Mouse (Mus musculus) CH12.LX (cell line): ENCODE data around the gene Oxct1. TPM values are rescaled to one million over a fixed set of nuclear protein-coding genes. Genes with fewer than 3 reads are reported as not detected.

Experiments
- DNase-seq: peaks from one replicate; pipeline ENCODE4 v3.0.0-alpha.2; 2013; ENCODE audit errors: extremely low read depth
- H3K27ac ChIP-seq: 2 replicates; pipeline ENCODE4 v1.5.1; 2012; ENCODE audit warnings: low read depth, mild to moderate bottlenecking, control low read depth, moderate library complexity; ENCODE audit not compliant: insufficient read depth
- H3K27me3 ChIP-seq: replicated peaks from 2 replicates; pipeline ENCODE3; 2012; ENCODE audit warnings: inconsistent platforms
- H3K36me3 ChIP-seq, 2 experiments: replicated peaks in 1 of 2; 2 replicates each; pipeline versions ENCODE3 to v1.6.1; 2012; ENCODE audit warnings: inconsistent platforms in 1 of 2, low read length in 1 of 2, mild to moderate bottlenecking in 1 of 2, mixed read lengths in 1 of 2, moderate library complexity in 1 of 2; ENCODE audit not compliant: control insufficient read depth in 1 of 2, insufficient read depth in 1 of 2
- H3K4me1 ChIP-seq, 2 experiments: 2 replicates each; pipeline ENCODE4 v1.6.1; 2012; ENCODE audit warnings: inconsistent platforms in 1 of 2, moderate library complexity in 1 of 2; ENCODE audit not compliant: insufficient read depth in 2 of 2, control insufficient read depth in 1 of 2
- H3K4me2 ChIP-seq: 2 replicates; pipeline ENCODE4 v1.6.1; 2012; ENCODE audit warnings: low read depth, mild to moderate bottlenecking, control low read depth; ENCODE audit not compliant: poor library complexity, insufficient read depth, severe bottlenecking
- H3K4me3 ChIP-seq, 3 experiments: fragments of 150-350 bp in 1 of 3; sonication (generic) in 1 of 3; replicated peaks in 1 of 3; 2 replicates each; pipeline versions ENCODE3 to v1.5.1; 2011 to 2012; ENCODE audit warnings: low read depth in 2 of 3, low read length in 2 of 3, mild to moderate bottlenecking in 2 of 3, moderate library complexity in 2 of 3, control low read depth in 1 of 3, improper control_type of control experiment in 1 of 3, inconsistent platforms in 1 of 3, mixed read lengths in 1 of 3; ENCODE audit not compliant: poor library complexity in 1 of 3
- H3K79me2 ChIP-seq: replicated peaks from 2 replicates; pipeline ENCODE4 v1.6.1; 2012; ENCODE audit warnings: mild to moderate bottlenecking, moderate library complexity; ENCODE audit not compliant: control insufficient read depth, poor library complexity, insufficient read depth, severe bottlenecking; ENCODE audit errors: extremely low read depth
- H3K9ac ChIP-seq: 2 replicates; pipeline ENCODE4 v1.6.1; 2012; ENCODE audit warnings: low read depth, mild to moderate bottlenecking, control low read depth, moderate library complexity; ENCODE audit not compliant: insufficient read depth
- H3K9me3 ChIP-seq: replicated peaks from 2 replicates; pipeline ENCODE3; 2012; ENCODE audit warnings: low read length, inconsistent platforms, mixed read lengths
- BHLHE40 ChIP-seq: IDR thresholded peaks from 2 replicates; pipeline ENCODE4 v1.6.1; 2011; ENCODE audit warnings: mild to moderate bottlenecking, low read depth, low read length, improper control_type of control experiment
- CHD1 ChIP-seq: IDR thresholded peaks from 2 replicates; pipeline ENCODE4 v1.6.1; 2012; ENCODE audit warnings: low read depth, low read length, improper control_type of control experiment, inconsistent platforms
- CHD2 ChIP-seq: IDR thresholded peaks from 2 replicates; pipeline ENCODE4 v1.6.1; 2011; ENCODE audit warnings: low read length, improper control_type of control experiment
- CTCF ChIP-seq, 2 experiments: IDR thresholded peaks in 1 of 2; conservative IDR thresholded peaks in 1 of 2; 2 replicates each; pipeline ENCODE4 v1.5.1; 2011 to 2012; ENCODE audit warnings: low read depth in 2 of 2, low read length in 2 of 2, improper control_type of control experiment in 1 of 2, inconsistent platforms in 1 of 2, mild to moderate bottlenecking in 1 of 2, moderate library complexity in 1 of 2
- E2F4 ChIP-seq: IDR thresholded peaks from 2 replicates; pipeline ENCODE4 v1.6.1; 2011; ENCODE audit warnings: low read depth, low read length, improper control_type of control experiment; ENCODE audit not compliant: insufficient replicate concordance
- EP300 ChIP-seq: IDR thresholded peaks from 2 replicates; pipeline ENCODE4 v1.6.1; 2011; ENCODE audit warnings: low read length, improper control_type of control experiment
- ETS1 ChIP-seq: conservative IDR thresholded peaks from 2 replicates; pipeline ENCODE4 v1.6.1; 2012; ENCODE audit warnings: low read depth, mild to moderate bottlenecking, inconsistent platforms, low read length, improper control_type of control experiment, moderate library complexity
- HCFC1 ChIP-seq: IDR thresholded peaks from 2 replicates; pipeline ENCODE4 v1.6.1; 2012; ENCODE audit warnings: low read depth, mild to moderate bottlenecking, inconsistent platforms, low read length, improper control_type of control experiment
- IRF4 ChIP-seq: IDR thresholded peaks from 2 replicates; pipeline ENCODE4 v1.6.1; 2014; ENCODE audit warnings: low read depth, mild to moderate bottlenecking, inconsistent platforms, low read length, improper control_type of control experiment
- JUND ChIP-seq: conservative IDR thresholded peaks from 2 replicates; pipeline ENCODE4 v1.6.1; 2011; ENCODE audit warnings: low read depth, low read length, improper control_type of control experiment
- KAT2A ChIP-seq: IDR thresholded peaks from 2 replicates; pipeline ENCODE4 v1.6.1; 2012; ENCODE audit warnings: low read length, improper control_type of control experiment, inconsistent platforms; ENCODE audit not compliant: insufficient replicate concordance
- MAFK ChIP-seq: IDR thresholded peaks from 2 replicates; pipeline ENCODE4 v1.6.1; 2011; ENCODE audit warnings: low read length, improper control_type of control experiment; ENCODE audit not compliant: insufficient replicate concordance
- MAX ChIP-seq: IDR thresholded peaks from 2 replicates; pipeline ENCODE4 v1.6.1; 2011; ENCODE audit warnings: low read length, improper control_type of control experiment
- MAZ ChIP-seq: IDR thresholded peaks from 2 replicates; pipeline ENCODE4 v1.6.1; 2012; ENCODE audit warnings: low read depth, mild to moderate bottlenecking, inconsistent platforms, low read length, improper control_type of control experiment, moderate library complexity
- MXI1 ChIP-seq: IDR thresholded peaks from 2 replicates; pipeline ENCODE4 v1.6.1; 2011; ENCODE audit warnings: mild to moderate bottlenecking, low read depth, low read length, improper control_type of control experiment
- NRF1 ChIP-seq: IDR thresholded peaks from 2 replicates; pipeline ENCODE4 v1.6.1; 2014; ENCODE audit warnings: low read depth, mild to moderate bottlenecking, inconsistent platforms, low read length, improper control_type of control experiment, moderate library complexity
- PAX5 ChIP-seq: IDR thresholded peaks from 2 replicates; pipeline ENCODE4 v1.6.1; 2012; ENCODE audit warnings: low read length, inconsistent platforms, mixed read lengths
- POLR2A ChIP-seq: IDR thresholded peaks from 2 replicates; pipeline ENCODE4 v1.6.1; 2011; ENCODE audit warnings: low read depth, mild to moderate bottlenecking, improper control_type of control experiment, low read length
- POLR2AphosphoS2 ChIP-seq: IDR thresholded peaks from 2 replicates; pipeline ENCODE4 v1.6.1; 2011; ENCODE audit warnings: low read depth, low read length, improper control_type of control experiment
- RAD21 ChIP-seq: IDR thresholded peaks from 2 replicates; pipeline ENCODE4 v1.6.1; 2011; ENCODE audit warnings: low read depth, mild to moderate bottlenecking, low read length, improper control_type of control experiment, moderate library complexity
- RCOR1 ChIP-seq: conservative IDR thresholded peaks from 2 replicates; pipeline ENCODE4 v1.6.1; 2012; ENCODE audit warnings: low read depth, mild to moderate bottlenecking, inconsistent platforms, low read length, improper control_type of control experiment
- SIN3A ChIP-seq: IDR thresholded peaks from 2 replicates; pipeline ENCODE4 v1.6.1; 2012; ENCODE audit warnings: low read length, improper control_type of control experiment, inconsistent platforms
- SMC3 ChIP-seq: IDR thresholded peaks from 2 replicates; pipeline ENCODE4 v1.6.1; 2011; ENCODE audit warnings: low read depth, low read length, improper control_type of control experiment
- TBP ChIP-seq: conservative IDR thresholded peaks from 2 replicates; pipeline ENCODE4 v1.6.1; 2011; ENCODE audit warnings: low read depth, low read length, improper control_type of control experiment
- UBTF ChIP-seq: IDR thresholded peaks from 2 replicates; pipeline ENCODE4 v1.6.1; 2012; ENCODE audit warnings: low read depth, mild to moderate bottlenecking, inconsistent platforms, low read length, improper control_type of control experiment, moderate library complexity
- USF1 ChIP-seq: IDR thresholded peaks from 2 replicates; pipeline ENCODE4 v1.6.1; 2014; ENCODE audit warnings: low read depth, mild to moderate bottlenecking, inconsistent platforms, low read length, improper control_type of control experiment
- USF2 ChIP-seq: conservative IDR thresholded peaks from 2 replicates; pipeline ENCODE4 v1.6.1; 2011; ENCODE audit warnings: low read depth, low read length, improper control_type of control experiment
- ZC3H11A ChIP-seq: IDR thresholded peaks from 2 replicates; pipeline ENCODE4 v1.6.1; 2012; ENCODE audit warnings: low read depth, mild to moderate bottlenecking, inconsistent platforms, low read length, improper control_type of control experiment
- ZKSCAN1 ChIP-seq: IDR thresholded peaks from 2 replicates; pipeline ENCODE4 v1.6.1; 2012; ENCODE audit warnings: low read depth, inconsistent platforms, low read length, improper control_type of control experiment, borderline replicate concordance
- ZMIZ1 ChIP-seq: IDR thresholded peaks from 2 replicates; pipeline ENCODE4 v1.6.1; 2012; ENCODE audit warnings: low read depth, mild to moderate bottlenecking, inconsistent platforms, low read length, improper control_type of control experiment
- ZNF384 ChIP-seq: IDR thresholded peaks from 2 replicates; pipeline ENCODE4 v1.6.1; 2012; ENCODE audit warnings: low read depth, low read length, improper control_type of control experiment, inconsistent platforms
- dilution Hi-C: fragments of 300-500 bp; cut with MboI; formaldehyde crosslinking; loops from 2 replicates; pipeline ENCODE4 v1.14.3; 2020; ENCODE audit warnings: low sequenced_read_pairs; ENCODE audit not compliant: extremely low pct_unique_long_range_greater_than_20kb, extremely low pct_ligation_motif_present
- in situ Hi-C: fragments of 300-500 bp; cut with MboI; formaldehyde crosslinking; loops from 3 replicates; pipeline ENCODE4 v1.14.3; 2019; ENCODE audit warnings: low sequenced_read_pairs, low pct_ligation_motif_present, low pct_unique_long_range_greater_than_20kb, mixed read lengths
- polyA plus RNA-seq: library from polyadenylated mRNA; unstranded; fragments of >175 nt; gene quantifications from 2 replicates; pipeline ENCODE4 v1.2.1, GENCODE M21; 2012; ENCODE audit warnings: low read depth; ENCODE audit not compliant: insufficient read length
- total RNA-seq, 2 experiments: library from RNA; depleted of rRNA; stranded (reverse); fragments of 300-350 nt in 1 of 2; fragments of >200 nt in 1 of 2; gene quantifications; 2 replicates each; pipeline ENCODE4 v1.2.3; 2012 to 2014

Gene Oxct1
- total and polyA plus RNA-seq, 3 experiments: 101 to 127 (median 105) TPM

DNA sequence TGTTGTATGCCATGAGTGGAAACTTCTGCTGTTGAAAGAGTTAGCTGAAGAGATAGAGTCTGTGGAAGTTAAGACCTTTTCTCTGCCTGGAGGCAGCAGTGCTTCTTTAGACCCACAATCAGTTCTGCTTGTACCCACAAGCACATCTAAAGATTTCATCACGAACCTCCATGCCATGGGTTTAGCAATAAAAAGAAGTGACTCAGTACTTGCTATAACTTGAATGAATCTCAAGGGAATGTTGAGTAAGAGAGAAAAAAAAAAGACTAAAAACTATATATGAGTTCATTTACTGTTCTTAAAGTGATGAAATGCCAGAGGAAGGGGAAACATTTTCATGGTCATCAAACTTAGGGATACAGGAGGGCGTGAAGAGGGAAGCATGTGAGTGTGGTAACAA, 25.6 kb upstream of the Oxct1 start:
- Histone ChIP-seq H3K9ac (no peak overlapping the region), H3K4me3 (no peak overlapping the region), H3K9me3 (peaks cover 4% of the 10 kb centered on the region), H3K27ac (no peak overlapping the region), H3K36me3 (no peaks in the 10 kb centered on the region), H3K27me3 (no peaks in the 10 kb centered on the region), H3K4me2 (no peak overlapping the region), H3K79me2 (no peaks in the 10 kb centered on the region), H3K4me1 (peaks cover 3 to 6% of the 10 kb centered on the region in 2 experiments; a peak in 3 of 4 replicates)
- TF ChIP-seq MXI1 (no peak), PAX5 (no peak), MAFK (no peak), KAT2A (no peak), BHLHE40 (no peak), E2F4 (no peak), RAD21 (no peak), CHD1 (no peak), ZC3H11A (no peak), EP300 (no peak), MAX (no peak), USF2 (no peak), POLR2AphosphoS2 (no peak), TBP (no peak), POLR2A (no peak), RCOR1 (no peak), CTCF (conservative IDR thresholded peaks at IDR 0.05 in 1 of 2, IDR thresholded peaks at IDR 0.05 in 1 of 2; ENCODE audit: low read depth in 2 of 2, low read length in 2 of 2) (no peak), MAZ (no peak), NRF1 (no peak), ZNF384 (no peak)
- in situ Hi-C loops (no loop called here), dilution Hi-C loops (no loop called here)
- DNase-seq: no peak

DNA sequence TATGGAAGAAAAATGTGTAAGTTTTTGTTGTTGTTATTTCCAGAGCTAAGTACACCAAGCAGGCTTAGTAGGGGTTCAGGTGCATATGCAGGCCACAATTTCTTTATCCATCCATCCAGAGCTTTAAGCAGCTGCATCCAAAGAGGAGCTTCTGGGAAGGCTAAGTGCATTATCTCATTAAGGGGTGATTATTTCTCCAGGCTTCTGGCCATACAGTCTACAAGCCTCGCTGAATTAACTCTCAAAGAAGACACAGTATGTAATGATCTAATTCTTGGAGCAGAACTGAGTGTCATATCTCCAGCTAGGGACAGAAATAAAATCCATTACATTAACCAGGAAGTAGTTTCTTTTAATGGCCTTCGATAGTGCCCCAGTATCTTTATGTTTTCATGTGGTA, 12.3 kb upstream of the Oxct1 start:
- Histone ChIP-seq H3K27ac (no peak overlapping the region), H3K79me2 (no peaks in the 10 kb centered on the region), H3K27me3 (no peaks in the 10 kb centered on the region), H3K9me3 (no peaks in the 10 kb centered on the region), H3K4me3 (no peak overlapping the region), H3K36me3 (no peaks in the 10 kb centered on the region), H3K9ac (no peak overlapping the region), H3K4me1 (no peaks in the 10 kb centered on the region), H3K4me2 (no peak overlapping the region)
- DNase-seq: no peak
- in situ Hi-C loops: no loop called here
- TF ChIP-seq USF1: no peak
- TF ChIP-seq SMC3: no peak
- no peak for TF ChIP-seq MAFK
- TF ChIP-seq JUND: no peak
- no peak for TF ChIP-seq UBTF
- no peak for TF ChIP-seq ZMIZ1
- no peak for TF ChIP-seq BHLHE40
- TF ChIP-seq E2F4: no peak
- no peak for TF ChIP-seq ETS1
- no peak for TF ChIP-seq MAZ
- TF ChIP-seq POLR2AphosphoS2: no peak
- TF ChIP-seq SIN3A: no peak
- no peak for TF ChIP-seq IRF4
- no peak for TF ChIP-seq HCFC1
- no peak for TF ChIP-seq CHD2
- TF ChIP-seq POLR2A: no peak
- no peak for TF ChIP-seq ZKSCAN1
- no peak for TF ChIP-seq MXI1
- dilution Hi-C loops: no loop called here
